Comparison of ENCODE assay signal across 20 mouse cellular contexts in genomic region chr16:96730881-96731280, GRCm38 (mm10).
"Had no signal": no experiment of that assay in that cellular context is flagged by ENCODE, and none has a peak within 500 bp of the region (broad histone marks: within the 10 kb centered on the region; RNA-seq: fewer than 3 reads in every experiment).

No protein-coding gene starts in this region.

- ATAC-seq: intestine, postnatal 0 days; liver, postnatal 0 days; lung, postnatal 0 days had no signal

- H3K9me3 ChIP-seq: limb, embryonic 12.5 days; limb, embryonic 15.5 days; stomach, embryonic 15.5 days had no signal

- H3K4me3 ChIP-seq: layer of hippocampus, adult 2 months; limb, embryonic 12.5 days; limb, embryonic 15.5 days; myocyte; stomach, embryonic 15.5 days had no signal

- H3K9ac ChIP-seq: limb, embryonic 12.5 days; limb, embryonic 15.5 days; liver, embryonic 14.5 days; liver, postnatal 0 days; lung, embryonic 14.5 days; stomach, embryonic 15.5 days had no signal

- H3K4me2 ChIP-seq: limb, embryonic 12.5 days; limb, embryonic 15.5 days; liver, embryonic 11.5 days; lung, embryonic 14.5 days; stomach, embryonic 15.5 days had no signal

- H3K36me3 ChIP-seq: limb, embryonic 12.5 days; limb, embryonic 15.5 days; stomach, embryonic 15.5 days had no signal

- H3K27me3 ChIP-seq: limb, embryonic 15.5 days; stomach, embryonic 15.5 days had no signal

- H3K4me1 ChIP-seq: limb, embryonic 12.5 days; limb, embryonic 15.5 days; stomach, embryonic 15.5 days had no signal

- DNase-seq: kidney, adult 2 months; kidney, postnatal 25 days; layer of hippocampus, adult 9-11 months; liver, postnatal 0 days; lung, embryonic 14.5 days; right cerebral cortex, adult 18-20 months; right cerebral cortex, postnatal 14 days; right cerebral cortex, postnatal 4 days; thymus, postnatal 36 days had no signal

- H3K27ac ChIP-seq: kidney, postnatal 0 days; layer of hippocampus, adult 2 months; limb, embryonic 12.5 days; limb, embryonic 15.5 days; liver, embryonic 14.5 days; macrophage; stomach, embryonic 15.5 days had no signal
